Mouse (Mus musculus) CD4-positive, CD25-positive, alpha-beta regulatory T cell, adult 9 weeks (primary cell): ENCODE results near the gene Col3a1. TPM values are rescaled to one million over a fixed set of nuclear protein-coding genes. Genes with fewer than 3 reads are reported as not detected.

Experiments used
- polyA plus RNA-seq: library from polyadenylated mRNA; unstranded; fragments of 100-300 nt; shearing (Covaris generic); gene quantifications from one replicate; pipeline ENCODE4 v1.2.1, GENCODE M21; 2017

Col3a1 gene
- not detected for polyA plus RNA-seq

DNA sequence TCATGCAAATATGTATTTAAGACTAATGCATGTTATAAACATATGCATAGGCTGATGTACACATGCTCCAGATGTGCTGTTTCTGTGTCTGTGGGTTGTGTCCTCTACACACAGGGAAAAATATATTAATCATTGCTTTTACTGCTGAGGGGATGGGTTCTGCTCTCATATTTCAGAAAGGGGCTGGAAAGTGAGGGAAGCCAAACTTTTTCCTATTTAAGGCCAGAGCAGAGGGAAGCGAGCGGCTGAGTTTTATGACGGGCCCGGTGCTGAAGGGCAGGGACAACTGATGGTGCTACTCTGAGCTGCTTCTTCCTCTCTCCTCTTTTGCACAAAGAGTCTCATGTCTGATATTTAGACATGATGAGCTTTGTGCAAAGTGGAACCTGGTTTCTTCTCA is at the start of gene Col3a1:
Gene Col3a1 (plus strand): TSS at position 151 of the 400 bp plus-strand sequence.

Other genes with a start within 250 kb of the Col3a1 start
- 0.07 TPM for gene Col5a2, start 191.7 kb downstream of the Col3a1 start, polyA plus RNA-seq